Mouse (Mus musculus): ENCODE measurements at regions not wholly inside any gene's neighbourhood (a gene's known extent, or its start where the extent isn't known, plus 50 kb on each side); places are given as distances from the start of the nearest gene placed in this dataset.

DNA sequence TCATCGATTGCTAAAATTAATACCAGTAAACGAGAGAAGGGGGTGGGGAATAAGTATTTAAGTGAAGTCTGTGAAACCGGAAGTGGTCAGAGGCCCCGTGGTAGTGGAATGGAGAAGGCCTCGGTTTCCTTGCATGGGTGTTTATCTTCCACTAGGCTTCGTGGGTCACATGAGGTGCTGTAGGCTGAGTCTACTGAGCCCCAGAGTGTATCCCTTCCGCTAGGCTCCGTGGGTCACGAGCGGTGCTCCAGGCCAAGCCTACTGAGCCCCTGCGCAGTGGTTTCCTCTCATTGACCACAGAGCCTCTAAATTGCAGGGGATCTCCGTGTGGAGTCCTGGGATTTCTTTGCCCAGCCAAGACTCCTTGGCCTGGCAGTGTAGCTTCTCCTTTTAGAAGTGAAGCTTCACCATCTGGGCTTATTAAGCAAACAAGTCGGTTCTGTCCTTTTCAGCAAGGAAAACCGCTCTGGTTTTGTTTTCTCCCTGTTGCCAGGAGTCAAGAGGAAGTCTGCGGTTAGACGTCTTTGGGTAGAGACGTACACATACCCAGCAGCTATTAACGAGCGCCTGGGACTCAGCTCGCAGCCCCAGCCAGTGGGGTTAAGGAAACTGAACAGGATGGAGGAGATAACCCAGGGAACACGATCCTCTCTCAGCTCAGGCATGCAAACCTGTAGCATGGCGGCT, 211.9 kb downstream of the Rplp1 start:
- Histone ChIP-seq H3K36me3 (no peaks in the 10 kb centered on the region), H3K4me1 (replicated peaks) (peaks cover 16% of the 10 kb centered on the region), H3K4me2 (replicated peaks) (no peak overlapping the region), H3K9me3 (no peaks in the 10 kb centered on the region), H3K27ac (no peak overlapping the region), H3K27me3 (peaks cover 30% of the 10 kb centered on the region), H3K9ac (replicated peaks) (no peak overlapping the region), H3K4me3 (replicated peaks) (no peak overlapping the region)
- no peak for ATAC-seq
- 81% methylated on average over 22 of the region's 22 CpGs for WGBS

- Histone ChIP-seq H3K9me3 (no peaks in the 10 kb centered on the region), H3K4me3 (replicated peaks) (no peak overlapping the region), H3K27me3 (peaks cover 30% of the 10 kb centered on the region), H3K4me1 (replicated peaks) (peaks cover 18% of the 10 kb centered on the region), H3K9ac (replicated peaks) (no peak overlapping the region), H3K27ac (no peak overlapping the region), H3K36me3 (no peaks in the 10 kb centered on the region), H3K4me2 (replicated peaks) (no peak overlapping the region)
- ATAC-seq, result no peak
- 75% methylated on average over 6 of the region's 6 CpGs for WGBS
Measured at GRCm38 (mm10) chr9:61700576-61700975, 213.8 kb downstream of the Rplp1 start.

GRCm38 (mm10) chr9:61699618-61700017, 214.7 kb downstream of the Rplp1 start:
- Histone ChIP-seq H3K27me3 (peaks cover 34% of the 10 kb centered on the region), H3K4me1 (replicated peaks) (peaks cover 24% of the 10 kb centered on the region), H3K36me3 (no peaks in the 10 kb centered on the region), H3K4me2 (replicated peaks) (no peak overlapping the region), H3K9me3 (no peaks in the 10 kb centered on the region), H3K27ac (no peak overlapping the region), H3K9ac (replicated peaks) (no peak overlapping the region), H3K4me3 (replicated peaks) (no peak overlapping the region)
- WGBS, result 84% methylated on average over 5 of the region's 5 CpGs
- no peak for ATAC-seq

DNA sequence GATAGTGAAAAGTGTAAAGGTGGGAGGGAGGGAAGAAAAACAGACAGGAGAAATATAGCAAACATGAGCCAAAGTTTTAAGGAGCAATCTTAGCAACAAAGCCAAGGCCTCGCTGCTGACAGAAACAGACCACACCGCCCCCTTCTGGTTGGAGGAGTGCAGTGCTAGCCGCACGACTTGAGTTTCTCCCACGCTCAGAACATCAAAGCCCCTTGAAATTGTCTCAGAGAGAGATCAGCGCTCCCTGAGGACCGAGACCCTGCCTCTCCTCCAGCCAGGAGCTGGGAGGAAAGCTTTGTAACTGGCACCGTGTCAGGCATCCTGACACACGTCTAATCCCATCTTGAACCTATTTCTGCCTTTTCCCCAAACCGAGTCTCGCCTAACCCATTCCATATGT, 216.4 kb downstream of the Rplp1 start:
- Histone ChIP-seq H3K36me3 (no peaks in the 10 kb centered on the region), H3K4me3 (replicated peaks) (no peak overlapping the region), H3K27ac (no peak overlapping the region), H3K4me1 (replicated peaks) (peaks cover 24% of the 10 kb centered on the region), H3K27me3 (peaks cover 48% of the 10 kb centered on the region), H3K9me3 (no peaks in the 10 kb centered on the region), H3K9ac (replicated peaks) (no peak overlapping the region), H3K4me2 (replicated peaks) (no peak overlapping the region)
- no peak for ATAC-seq
- 10% methylated on average over 11 of the region's 11 CpGs for WGBS

- no peak for ATAC-seq
- WGBS, result 95% methylated on average over 3 of the region's 3 CpGs
- H3K36me3 ChIP-seq, result no peaks in the 10 kb centered on the region
- H3K27me3 ChIP-seq, result peaks cover 51% of the 10 kb centered on the region
- H3K4me3 ChIP-seq (replicated peaks), result no peak overlapping the region
- H3K27ac ChIP-seq, result no peak overlapping the region
- H3K9me3 ChIP-seq, result no peaks in the 10 kb centered on the region
- no peak overlapping the region for H3K4me2 ChIP-seq (replicated peaks)
- H3K9ac ChIP-seq (replicated peaks), result no peak overlapping the region
- H3K4me1 ChIP-seq (replicated peaks), result peaks cover 18% of the 10 kb centered on the region
Measured at GRCm38 (mm10) chr9:61696831-61697230, 217.5 kb downstream of the Rplp1 start.

- Histone ChIP-seq H3K4me3 (replicated peaks) (no peak overlapping the region), H3K27ac (no peak overlapping the region), H3K27me3 (peaks cover 46% of the 10 kb centered on the region), H3K9me3 (no peaks in the 10 kb centered on the region), H3K4me2 (replicated peaks) (no peak overlapping the region), H3K4me1 (replicated peaks) (peaks cover 18% of the 10 kb centered on the region), H3K9ac (replicated peaks) (no peak overlapping the region), H3K36me3 (no peaks in the 10 kb centered on the region)
- no peak for ATAC-seq
- WGBS, result 73% methylated on average over 2 of the region's 2 CpGs
Measured at GRCm38 (mm10) chr9:61695821-61696220, 218.5 kb downstream of the Rplp1 start.

DNA sequence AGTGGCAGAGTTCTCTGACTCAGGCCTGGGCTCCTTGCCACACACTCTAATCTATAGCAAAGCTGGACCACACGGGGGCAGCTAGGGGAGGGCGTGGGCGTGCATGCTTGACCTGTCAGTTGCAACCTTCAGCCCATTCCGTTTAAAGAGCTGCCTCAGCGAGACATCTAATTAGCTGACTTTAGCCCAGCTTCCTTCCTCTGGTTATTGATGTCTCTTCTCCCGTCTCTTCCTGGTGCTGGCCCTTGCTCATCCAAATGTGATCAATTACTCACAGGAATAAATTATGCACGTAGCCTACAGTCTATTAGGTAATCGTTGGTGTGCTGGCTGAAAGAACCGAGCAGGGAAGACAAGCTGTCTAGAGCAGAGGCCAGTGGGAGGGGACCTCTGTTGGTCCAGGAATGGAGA, 219.0 kb downstream of the Rplp1 start:
- WGBS, result 23% methylated on average over 9 of the region's 9 CpGs
- Histone ChIP-seq H3K9ac (replicated peaks) (no peak overlapping the region), H3K4me3 (replicated peaks) (no peak overlapping the region), H3K4me1 (replicated peaks) (peaks cover 18% of the 10 kb centered on the region), H3K9me3 (no peaks in the 10 kb centered on the region), H3K36me3 (no peaks in the 10 kb centered on the region), H3K4me2 (replicated peaks) (no peak overlapping the region), H3K27ac (no peak overlapping the region), H3K27me3 (peaks cover 43% of the 10 kb centered on the region)
- ATAC-seq, result no peak

DNA sequence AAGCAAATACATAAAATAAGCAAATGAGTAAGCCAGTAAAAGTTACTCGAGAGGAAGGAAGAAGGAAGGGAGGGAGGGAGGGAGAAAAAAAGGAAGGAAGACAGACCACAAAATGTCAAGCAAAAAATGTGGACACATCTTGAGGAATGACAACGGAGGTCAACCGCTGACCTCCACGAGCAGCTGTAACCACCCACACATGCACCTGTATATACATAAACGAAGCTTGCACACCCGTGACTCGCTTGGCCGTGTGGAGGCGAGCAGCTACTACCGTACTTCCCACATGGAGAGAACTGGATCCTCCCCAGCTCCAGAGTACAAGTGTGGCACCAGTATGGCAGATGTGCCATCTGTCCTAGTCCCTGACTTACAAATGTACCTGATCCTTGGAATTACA, 220.1 kb downstream of the Rplp1 start:
- no peak for ATAC-seq
- WGBS, result 94% methylated on average over 10 of the region's 10 CpGs

GRCm38 (mm10) chr9:61690786-61691185, 223.6 kb downstream of the Rplp1 start:
- Histone ChIP-seq H3K27me3 (peaks cover 28% of the 10 kb centered on the region; the same call in 1 of the 2 replicates), H3K4me3 (replicated peaks) (no peak overlapping the region), H3K9me3 (no peaks in the 10 kb centered on the region), H3K4me1 (replicated peaks) (peaks cover 14% of the 10 kb centered on the region), H3K9ac (replicated peaks) (no peak overlapping the region), H3K27ac (no peak overlapping the region), H3K4me2 (replicated peaks) (no peak overlapping the region), H3K36me3 (no peaks in the 10 kb centered on the region)
- ATAC-seq, result no peak
- 81% methylated on average over 3 of the region's 3 CpGs for WGBS

More for the DNA sequence above, 220.1 kb downstream of the Rplp1 start:
- H3K36me3 ChIP-seq, result no peaks in the 10 kb centered on the region
- no peak overlapping the region for H3K4me3 ChIP-seq (replicated peaks)
- H3K27ac ChIP-seq, result no peak overlapping the region
- peaks cover 23% of the 10 kb centered on the region for H3K4me1 ChIP-seq (replicated peaks)
- no peaks in the 10 kb centered on the region for H3K9me3 ChIP-seq
- H3K9ac ChIP-seq (replicated peaks), result no peak overlapping the region
- H3K4me2 ChIP-seq (replicated peaks), result no peak overlapping the region
- H3K27me3 ChIP-seq, result peaks cover 31% of the 10 kb centered on the region

- Histone ChIP-seq H3K27ac (no peak overlapping the region), H3K36me3 (no peaks in the 10 kb centered on the region), H3K9me3 (no peaks in the 10 kb centered on the region), H3K27me3 (peaks cover 24% of the 10 kb centered on the region; the same call in 1 of the 2 replicates), H3K4me2 (replicated peaks) (no peak overlapping the region), H3K4me1 (replicated peaks) (peaks cover 6% of the 10 kb centered on the region; the same call in 1 of the 2 replicates), H3K4me3 (replicated peaks) (no peak overlapping the region), H3K9ac (replicated peaks) (no peak overlapping the region)
- ATAC-seq, result no peak
- WGBS, result 90% methylated on average over 7 of the region's 7 CpGs
Measured at GRCm38 (mm10) chr9:61689939-61690338, 224.4 kb downstream of the Rplp1 start.

DNA sequence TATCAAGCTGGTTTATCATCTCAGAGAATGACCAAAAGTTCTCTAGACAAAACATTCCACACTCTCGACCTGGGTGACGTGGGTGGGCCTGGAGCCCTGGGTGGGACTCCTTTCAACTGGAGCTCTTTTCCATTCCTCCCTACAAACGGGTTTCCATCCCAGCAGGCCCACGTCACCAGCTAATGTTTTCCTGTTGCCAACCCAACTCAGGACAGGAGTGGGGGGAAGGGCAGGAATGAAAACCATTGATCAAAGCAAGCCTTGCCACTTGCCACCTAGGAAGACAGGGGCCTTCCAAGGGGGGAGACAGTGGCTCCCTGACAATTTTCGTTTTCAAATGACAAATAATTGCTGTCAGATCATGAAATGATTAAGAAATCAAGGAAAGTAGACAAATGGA, 224.8 kb downstream of the Rplp1 start:
- no peak for ATAC-seq
- Histone ChIP-seq H3K4me2 (replicated peaks) (no peak overlapping the region), H3K27me3 (peaks cover 20% of the 10 kb centered on the region; the same call in 1 of the 2 replicates), H3K9ac (replicated peaks) (no peak overlapping the region), H3K9me3 (no peaks in the 10 kb centered on the region), H3K4me1 (replicated peaks) (0 out of 2 replicates have a peak, but pooled peaks cover 5% of the 10 kb centered on the region), H3K4me3 (replicated peaks) (no peak overlapping the region), H3K36me3 (no peaks in the 10 kb centered on the region), H3K27ac (no peak overlapping the region)
- 31% methylated on average over 5 of the region's 5 CpGs for WGBS

GRCm38 (mm10) chr9:61683557-61683956, 230.8 kb downstream of the Rplp1 start:
- Histone ChIP-seq H3K27me3 (0 out of 2 replicates have a peak, but pooled peaks cover 13% of the 10 kb centered on the region), H3K9ac (replicated peaks) (no peak overlapping the region), H3K27ac (no peak overlapping the region), H3K4me2 (replicated peaks) (no peak overlapping the region), H3K36me3 (no peaks in the 10 kb centered on the region), H3K4me3 (replicated peaks) (no peak overlapping the region), H3K4me1 (replicated peaks) (peaks cover 13% of the 10 kb centered on the region), H3K9me3 (no peaks in the 10 kb centered on the region)
- no peak for ATAC-seq
- 72% methylated on average over 4 of the region's 4 CpGs for WGBS
